Mouse (Mus musculus): ENCODE data around the gene Slc4a5. TPM values are rescaled to one million over a fixed set of nuclear protein-coding genes. Genes with fewer than 3 reads are reported as not detected.
A peak's percentile ranks its signal among the peaks of the same experiment; 100 is the strongest.

Slc4a5 gene
- polyA plus RNA-seq, 1 experiment = 0.02 TPM

DNA sequence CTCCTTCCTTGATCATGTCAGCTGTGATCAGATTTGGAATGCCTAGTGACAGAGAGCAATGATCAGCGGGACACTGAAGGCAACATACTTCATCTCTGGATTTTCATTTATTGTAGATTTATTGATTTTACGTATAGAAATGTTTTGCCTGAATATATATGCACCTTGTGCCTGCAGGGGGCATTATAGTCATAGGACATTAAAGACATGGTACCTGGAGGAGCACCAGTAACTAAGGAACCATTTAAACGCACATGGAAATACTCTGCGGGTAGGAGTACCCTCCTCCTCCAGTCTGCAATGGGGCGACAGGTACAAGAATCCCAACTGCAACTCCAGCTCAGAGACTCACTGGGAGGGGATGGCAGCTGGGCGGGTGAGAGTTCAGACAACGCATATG is 89.4 kb downstream of the Slc4a5 start:
- TF ChIP-seq MYOG (IDR thresholded peaks at IDR 0.05; ENCODE audit: control insufficient read depth in 1 of 3, insufficient read depth in 1 of 3, insufficient read length in 2 of 3, low read depth in 2 of 3) (no peak), POLR2AphosphoS2 (IDR thresholded peaks at IDR 0.05; ENCODE audit: insufficient read length, low read depth) (no peak), E2F4 (IDR thresholded peaks at IDR 0.05; ENCODE audit: insufficient read depth) (no peak), TCF3 (IDR thresholded peaks at IDR 0.05; ENCODE audit: insufficient read length, low read depth) (no peak), MYOD1 (IDR thresholded peaks at IDR 0.05; ENCODE audit: control insufficient read depth in 1 of 3, insufficient read length in 2 of 3, low read depth in 2 of 3) (no peak), SRF (IDR thresholded peaks at IDR 0.05; ENCODE audit: control insufficient read depth, insufficient read length, low read depth) (no peak)
- Histone ChIP-seq H3K79me2 (ENCODE audit: control insufficient read depth, insufficient read depth) (peaks cover 19% of the 10 kb centered on the region), H3K4me3 (no peak overlapping the region), H3K27me3 (ENCODE audit: control insufficient read depth, insufficient read depth, insufficient read length) (no peaks in the 10 kb centered on the region), H3ac (ENCODE audit: control insufficient read depth, insufficient read length) (no peak overlapping the region), H3K36me3 (ENCODE audit: control insufficient read depth, insufficient read depth) (peaks cover 92% of the 10 kb centered on the region), H3K4me2 (ENCODE audit: low read depth) (no peak overlapping the region)

DNA sequence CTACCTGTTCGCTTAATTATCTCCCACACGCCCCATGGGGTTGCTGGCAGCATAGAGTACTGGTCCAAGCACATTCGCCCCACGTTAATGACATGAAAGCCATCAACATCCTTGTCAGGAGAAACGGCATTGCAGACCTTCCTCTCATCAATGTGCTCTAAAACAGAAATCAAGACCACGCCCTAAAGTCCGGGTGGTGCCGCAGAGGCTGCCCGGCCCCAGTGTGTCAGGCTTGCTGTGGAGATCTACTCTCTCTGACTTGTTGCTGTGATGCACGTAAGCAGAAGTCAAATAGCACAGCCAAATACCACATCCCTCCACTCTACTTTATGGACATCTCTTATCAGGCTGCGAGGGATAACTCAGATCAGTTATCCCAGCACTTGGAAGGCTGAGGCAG is 91.6 kb downstream of the Slc4a5 start:
- H3K27me3 ChIP-seq (ENCODE audit: control insufficient read depth, insufficient read depth, insufficient read length) = no peaks in the 10 kb centered on the region
- H3K36me3 ChIP-seq (ENCODE audit: control insufficient read depth, insufficient read depth) = peaks cover 76% of the 10 kb centered on the region
- no peak overlapping the region for H3K4me3 ChIP-seq
- H3K79me2 ChIP-seq (ENCODE audit: control insufficient read depth, insufficient read depth) = peaks cover 41% of the 10 kb centered on the region
- H3K4me2 ChIP-seq (ENCODE audit: low read depth) = no peak overlapping the region
- TF ChIP-seq CEBPB (IDR thresholded peaks at IDR 0.05; ENCODE audit: insufficient read depth, poor library complexity, severe bottlenecking) = no peak
- no peak for TF ChIP-seq TCF3 (IDR thresholded peaks at IDR 0.05; ENCODE audit: insufficient read length, low read depth)
- no peak for TF ChIP-seq TCF12 (IDR thresholded peaks at IDR 0.05; ENCODE audit: insufficient read depth, poor library complexity, severe bottlenecking)
- no peak for TF ChIP-seq REST (IDR thresholded peaks at IDR 0.05; ENCODE audit: insufficient read depth, insufficient read length)
- TF ChIP-seq MAX (IDR thresholded peaks at IDR 0.05; ENCODE audit: low read depth) = no peak
- no peak for TF ChIP-seq MYOD1 (IDR thresholded peaks at IDR 0.05; ENCODE audit: control insufficient read depth in 1 of 3, insufficient read length in 2 of 3, low read depth in 2 of 3)
- no peak for TF ChIP-seq SRF (IDR thresholded peaks at IDR 0.05; ENCODE audit: control insufficient read depth, insufficient read length, low read depth)
- TF ChIP-seq POLR2AphosphoS2 (IDR thresholded peaks at IDR 0.05; ENCODE audit: insufficient read length, low read depth) = no peak
- no peak for TF ChIP-seq USF1 (IDR thresholded peaks at IDR 0.05; ENCODE audit: low read depth)
- no peak for TF ChIP-seq E2F4 (IDR thresholded peaks at IDR 0.05; ENCODE audit: insufficient read depth)
- no peak for TF ChIP-seq MYOG (IDR thresholded peaks at IDR 0.05; ENCODE audit: control insufficient read depth in 1 of 3, insufficient read depth in 1 of 3, insufficient read length in 2 of 3, low read depth in 2 of 3)
- no peak for TF ChIP-seq POLR2A (IDR thresholded peaks at IDR 0.05; ENCODE audit: insufficient read length, low read depth)
- H3ac ChIP-seq (ENCODE audit: control insufficient read depth, insufficient read length) = no peak overlapping the region

DNA sequence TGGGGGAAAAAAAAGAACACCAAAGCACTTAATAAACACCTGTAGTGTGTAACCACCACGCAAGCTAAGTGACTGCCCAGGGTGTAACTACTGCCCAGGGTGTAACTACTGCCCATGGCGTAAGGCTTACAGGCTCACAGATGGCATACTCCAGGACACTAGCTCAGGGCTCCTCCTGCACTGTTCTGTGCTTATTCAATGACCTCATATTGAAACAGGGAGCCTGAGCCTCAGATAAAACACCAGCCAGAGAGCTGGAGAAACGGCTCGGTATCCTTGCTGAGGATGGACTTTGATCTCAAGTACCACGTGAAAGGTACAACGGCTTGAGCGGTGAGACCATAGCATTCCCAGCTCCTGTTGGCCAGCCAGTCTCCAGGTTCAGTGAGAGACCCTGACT is 92.4 kb downstream of the Slc4a5 start:
- no peaks in the 10 kb centered on the region for H3K27me3 ChIP-seq (ENCODE audit: control insufficient read depth, insufficient read depth, insufficient read length)
- peaks cover 49% of the 10 kb centered on the region for H3K79me2 ChIP-seq (ENCODE audit: control insufficient read depth, insufficient read depth)
- H3K4me3 ChIP-seq = no peak overlapping the region
- H3ac ChIP-seq (ENCODE audit: control insufficient read depth, insufficient read length) = no peak overlapping the region
- H3K36me3 ChIP-seq (ENCODE audit: control insufficient read depth, insufficient read depth) = peaks cover 68% of the 10 kb centered on the region
- H3K4me2 ChIP-seq (ENCODE audit: low read depth) = no peak overlapping the region
- no peak for TF ChIP-seq MYOG (IDR thresholded peaks at IDR 0.05; ENCODE audit: control insufficient read depth in 1 of 3, insufficient read depth in 1 of 3, insufficient read length in 2 of 3, low read depth in 2 of 3)
- TF ChIP-seq TCF3 (IDR thresholded peaks at IDR 0.05; ENCODE audit: insufficient read length, low read depth) = no peak
- TF ChIP-seq MAX (IDR thresholded peaks at IDR 0.05; ENCODE audit: low read depth) = no peak
- no peak for TF ChIP-seq E2F4 (IDR thresholded peaks at IDR 0.05; ENCODE audit: insufficient read depth)
- no peak for TF ChIP-seq CEBPB (IDR thresholded peaks at IDR 0.05; ENCODE audit: insufficient read depth, poor library complexity, severe bottlenecking)
- TF ChIP-seq POLR2AphosphoS2 (IDR thresholded peaks at IDR 0.05; ENCODE audit: insufficient read length, low read depth) = no peak
- no peak for TF ChIP-seq POLR2A (IDR thresholded peaks at IDR 0.05; ENCODE audit: insufficient read length, low read depth)
- TF ChIP-seq REST (IDR thresholded peaks at IDR 0.05; ENCODE audit: insufficient read depth, insufficient read length) = no peak
- TF ChIP-seq TCF12 (IDR thresholded peaks at IDR 0.05; ENCODE audit: insufficient read depth, poor library complexity, severe bottlenecking) = no peak
- no peak for TF ChIP-seq MYOD1 (IDR thresholded peaks at IDR 0.05; ENCODE audit: control insufficient read depth in 1 of 3, insufficient read length in 2 of 3, low read depth in 2 of 3)
- TF ChIP-seq USF1 (IDR thresholded peaks at IDR 0.05; ENCODE audit: low read depth) = no peak
- TF ChIP-seq SRF (IDR thresholded peaks at IDR 0.05; ENCODE audit: control insufficient read depth, insufficient read length, low read depth) = no peak

DNA sequence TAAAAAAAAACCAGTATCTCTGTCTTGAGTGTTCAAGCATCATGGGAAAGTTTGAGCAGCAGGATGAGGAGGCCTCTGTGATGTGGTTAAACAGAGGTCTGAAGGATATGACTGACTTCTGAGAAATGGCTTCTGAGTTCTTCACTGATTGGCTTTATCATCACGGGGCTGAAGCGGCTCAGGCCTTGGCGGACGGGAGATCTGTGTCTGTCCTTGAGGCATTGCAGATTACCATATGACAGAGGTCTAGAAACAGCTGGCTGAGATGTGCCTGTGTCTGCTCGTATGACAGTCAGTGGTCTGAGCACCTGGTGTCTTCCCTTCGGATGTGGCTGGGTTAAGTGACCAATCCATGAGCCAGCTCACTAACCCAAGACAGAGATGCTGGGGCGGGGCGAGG is 92.9 kb downstream of the Slc4a5 start:
- Histone ChIP-seq H3K79me2 (ENCODE audit: control insufficient read depth, insufficient read depth) (peaks cover 49% of the 10 kb centered on the region), H3ac (ENCODE audit: control insufficient read depth, insufficient read length) (no peak overlapping the region), H3K27me3 (ENCODE audit: control insufficient read depth, insufficient read depth, insufficient read length) (no peaks in the 10 kb centered on the region), H3K4me2 (ENCODE audit: low read depth) (no peak overlapping the region), H3K4me3 (no peak overlapping the region), H3K36me3 (ENCODE audit: control insufficient read depth, insufficient read depth) (peaks cover 63% of the 10 kb centered on the region)
- TF ChIP-seq USF1 (IDR thresholded peaks at IDR 0.05; ENCODE audit: low read depth) = no peak
- TF ChIP-seq MYOD1 (IDR thresholded peaks at IDR 0.05; ENCODE audit: control insufficient read depth in 1 of 3, insufficient read length in 2 of 3, low read depth in 2 of 3) = peak in 2 of 3 experiments; percentile 13 to 26

DNA sequence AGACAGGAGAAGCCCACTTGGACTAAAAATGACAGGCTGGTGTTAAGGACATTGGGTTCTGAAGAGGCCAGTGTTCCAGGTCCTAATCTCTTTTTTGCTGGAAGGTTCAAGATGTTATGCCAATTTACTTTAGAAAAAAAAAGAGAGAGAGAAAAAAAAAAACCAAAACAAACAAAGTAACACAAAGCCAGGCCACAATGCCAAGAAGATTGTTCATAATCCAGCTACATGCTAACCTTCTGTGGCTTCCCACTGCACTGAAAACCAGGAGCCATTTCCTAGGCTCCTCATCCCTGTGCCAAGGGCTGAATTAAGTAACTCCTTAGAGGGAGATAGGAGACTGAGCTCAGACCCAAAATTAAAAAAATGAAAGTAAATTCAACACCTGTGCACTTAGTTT is 95.7 kb downstream of the Slc4a5 start:
- H3K4me3 ChIP-seq = peak overlapping the region; percentile 76
- no peak overlapping the region for H3ac ChIP-seq (ENCODE audit: control insufficient read depth, insufficient read length)
- TF ChIP-seq USF1 (IDR thresholded peaks at IDR 0.05; ENCODE audit: low read depth) (no peak), TCF12 (IDR thresholded peaks at IDR 0.05; ENCODE audit: insufficient read depth, poor library complexity, severe bottlenecking) (no peak), TCF3 (IDR thresholded peaks at IDR 0.05; ENCODE audit: insufficient read length, low read depth) (no peak), POLR2A (IDR thresholded peaks at IDR 0.05; ENCODE audit: insufficient read length, low read depth) (no peak), MYOD1 (IDR thresholded peaks at IDR 0.05; ENCODE audit: control insufficient read depth in 1 of 3, insufficient read length in 2 of 3, low read depth in 2 of 3) (no peak), E2F4 (IDR thresholded peaks at IDR 0.05; ENCODE audit: insufficient read depth) (no peak), MAX (IDR thresholded peaks at IDR 0.05; ENCODE audit: low read depth) (no peak), POLR2AphosphoS2 (IDR thresholded peaks at IDR 0.05; ENCODE audit: insufficient read length, low read depth) (no peak), CEBPB (IDR thresholded peaks at IDR 0.05; ENCODE audit: insufficient read depth, poor library complexity, severe bottlenecking) (no peak), MYOG (IDR thresholded peaks at IDR 0.05; ENCODE audit: control insufficient read depth in 1 of 3, insufficient read depth in 1 of 3, insufficient read length in 2 of 3, low read depth in 2 of 3) (no peak)
- H3K27me3 ChIP-seq (ENCODE audit: control insufficient read depth, insufficient read depth, insufficient read length) = no peaks in the 10 kb centered on the region
- H3K36me3 ChIP-seq (ENCODE audit: control insufficient read depth, insufficient read depth) = peaks cover 35% of the 10 kb centered on the region
- peaks cover 49% of the 10 kb centered on the region for H3K79me2 ChIP-seq (ENCODE audit: control insufficient read depth, insufficient read depth)
- peak overlapping the region; percentile 81 for H3K4me2 ChIP-seq (ENCODE audit: low read depth)
